ENCODE assay signal across 8 mouse cellular contexts in genomic region chr2:25262795-25263622, GRCm38 (mm10). TPM values are rescaled to one million over a fixed set of nuclear protein-coding genes. Genes with fewer than 3 reads are reported as not detected.
DNase-seq lines count a peak whose midpoint lies in the region; ATAC-seq and TF ChIP-seq lines count a peak whose summit lies in the region.

No protein-coding gene starts in this region.

- H3K27ac ChIP-seq in midbrain, embryonic 12.5 days (replicated peaks): peak overlapping the region; percentile 56; the same call in 1 of the 2 replicates
- no peak overlapping the region for H3K27ac ChIP-seq in thymus, adult 2 months (ENCODE audit: control insufficient read depth, insufficient read depth, low read length)

- H3K9me3 ChIP-seq in midbrain, embryonic 12.5 days: no peaks in the 10 kb centered on the region

- peak overlapping the region; percentile 99 for H3K4me2 ChIP-seq in midbrain, embryonic 12.5 days (replicated peaks)

- TF ChIP-seq POLR2A in thymus, adult 2 months (IDR thresholded peaks at IDR 0.05; ENCODE audit: control insufficient read depth, extremely low read depth, insufficient read depth, low read length, poor library complexity): no peak

- peak overlapping the region; percentile 66 for H3K9ac ChIP-seq in midbrain, embryonic 12.5 days (replicated peaks)

- peaks cover 53% of the 10 kb centered on the region for H3K4me1 ChIP-seq in midbrain, embryonic 12.5 days
- peaks cover 22% of the 10 kb centered on the region for H3K4me1 ChIP-seq in thymus, adult 2 months (replicated peaks; ENCODE audit: control insufficient read depth, insufficient read depth, low read length)

- H3K36me3 ChIP-seq in midbrain, embryonic 12.5 days: peaks cover under 1% of the 10 kb centered on the region; the same call in 1 of the 2 replicates
- H3K36me3 ChIP-seq in thymus, adult 2 months (ENCODE audit: control insufficient read depth, insufficient read depth, low read length): no peaks in the 10 kb centered on the region

- DNase-seq in right cerebral cortex, postnatal 10 days (ENCODE audit: low spot score in 2 of 2): peak; percentile 58 to 65
- DNase-seq in right cerebral cortex, adult 2 months (ENCODE audit: low spot score in 2 of 2): no peak
- peak; percentile 43 for DNase-seq in c-Kit-positive CD71-positive TER-119-negative erythroid progenitor cells, embryonic 14.5 days (ENCODE audit: low read depth)
- peak; percentile 24 for DNase-seq in forelimb bud, embryonic 11.5 days (ENCODE audit: low read depth, low spot score)
- DNase-seq in kidney, postnatal 25 days: peak; percentile 35 to 64
- DNase-seq in thymus, adult 2 months: peak; percentile 52
- DNase-seq in layer of hippocampus, adult 9-10 months (ENCODE audit: low spot score): no peak

- WGBS in midbrain, embryonic 12.5 days: 1% methylated on average over 72 of the region's 82 CpGs
- under 1% methylated on average over 82 of the region's 82 CpGs for WGBS in thymus, adult 2 months

- no peak for TF ChIP-seq CTCF in thymus, adult 2 months (IDR thresholded peaks at IDR 0.05; ENCODE audit: borderline replicate concordance, control insufficient read depth, extremely low read depth, insufficient read depth, low read length, poor library complexity)

- peak overlapping the region; percentile 82 for H3K4me3 ChIP-seq in midbrain, embryonic 12.5 days
- peak overlapping the region; percentile 59 for H3K4me3 ChIP-seq in thymus, adult 2 months (ENCODE audit: control insufficient read depth, insufficient read depth, low read length)

- H3K27me3 ChIP-seq in midbrain, embryonic 12.5 days: peaks cover 30% of the 10 kb centered on the region
- H3K27me3 ChIP-seq in thymus, adult 2 months (ENCODE audit: control insufficient read depth, insufficient read depth, low read length): no peaks in the 10 kb centered on the region

- no peak for ATAC-seq in midbrain, embryonic 12.5 days (ENCODE audit: low FRiP score, low read depth)

RNA-seq across cellular contexts. Expression of gene Tprn, which starts 0.6 kb away (rescaled TPM):
- polyA plus RNA-seq in midbrain, embryonic 12.5 days (2016; fragmentation: Nextera tagmentation; extraction: Ambion mirVana): 10.1 and 10.2 TPM in 2 replicates
- polyA plus RNA-seq in thymus, adult 2 months (2012; rRNA removed): 24.4 and 25.9 TPM in 2 replicates

RNA-seq across cellular contexts. Expression of gene Tmem203, which starts 7.8 kb away (rescaled TPM):
- 20.6 and 23.6 TPM in 2 replicates for polyA plus RNA-seq in midbrain, embryonic 12.5 days (2016; fragmentation: Nextera tagmentation; extraction: Ambion mirVana)
- polyA plus RNA-seq in thymus, adult 2 months (2012; rRNA removed): 66.1 and 79.1 TPM in 2 replicates

RNA-seq across cellular contexts. Expression of gene Ssna1, which starts 9.2 kb away (rescaled TPM):
- 210 and 216 TPM in 2 replicates for polyA plus RNA-seq in midbrain, embryonic 12.5 days (2016; fragmentation: Nextera tagmentation; extraction: Ambion mirVana)
- 164 and 182 TPM in 2 replicates for polyA plus RNA-seq in thymus, adult 2 months (2012; rRNA removed)

RNA-seq across cellular contexts. Expression of gene Anapc2, which starts 9.3 kb away (rescaled TPM):
- 143 and 144 TPM in 2 replicates for polyA plus RNA-seq in midbrain, embryonic 12.5 days (2016; fragmentation: Nextera tagmentation; extraction: Ambion mirVana)
- 141 and 144 TPM in 2 replicates for polyA plus RNA-seq in thymus, adult 2 months (2012; rRNA removed)

RNA-seq across cellular contexts. Expression of gene AL732309.1, which starts 16.3 kb away (rescaled TPM):
- 5.1 and 5.2 TPM in 2 replicates for polyA plus RNA-seq in midbrain, embryonic 12.5 days (2016; fragmentation: Nextera tagmentation; extraction: Ambion mirVana)
- 41.1 and 43.0 TPM in 2 replicates for polyA plus RNA-seq in thymus, adult 2 months (2012; rRNA removed)

Comparison
In these comparisons a context has a peak if more than half of its experiments do, and no peak if none do; other contexts are left out.
1. DNase-seq: peak in right cerebral cortex, postnatal 10 days (2 of 2), c-Kit-positive CD71-positive TER-119-negative erythroid progenitor cells, embryonic 14.5 days (single experiment), forelimb bud, embryonic 11.5 days (single experiment), kidney, postnatal 25 days (2 of 2) and thymus, adult 2 months (single experiment); none in right cerebral cortex, adult 2 months (0 of 2) and layer of hippocampus, adult 9-10 months (single experiment).